Comparison of ENCODE assay signal across 8 mouse cellular contexts in the genomic region with DNA sequence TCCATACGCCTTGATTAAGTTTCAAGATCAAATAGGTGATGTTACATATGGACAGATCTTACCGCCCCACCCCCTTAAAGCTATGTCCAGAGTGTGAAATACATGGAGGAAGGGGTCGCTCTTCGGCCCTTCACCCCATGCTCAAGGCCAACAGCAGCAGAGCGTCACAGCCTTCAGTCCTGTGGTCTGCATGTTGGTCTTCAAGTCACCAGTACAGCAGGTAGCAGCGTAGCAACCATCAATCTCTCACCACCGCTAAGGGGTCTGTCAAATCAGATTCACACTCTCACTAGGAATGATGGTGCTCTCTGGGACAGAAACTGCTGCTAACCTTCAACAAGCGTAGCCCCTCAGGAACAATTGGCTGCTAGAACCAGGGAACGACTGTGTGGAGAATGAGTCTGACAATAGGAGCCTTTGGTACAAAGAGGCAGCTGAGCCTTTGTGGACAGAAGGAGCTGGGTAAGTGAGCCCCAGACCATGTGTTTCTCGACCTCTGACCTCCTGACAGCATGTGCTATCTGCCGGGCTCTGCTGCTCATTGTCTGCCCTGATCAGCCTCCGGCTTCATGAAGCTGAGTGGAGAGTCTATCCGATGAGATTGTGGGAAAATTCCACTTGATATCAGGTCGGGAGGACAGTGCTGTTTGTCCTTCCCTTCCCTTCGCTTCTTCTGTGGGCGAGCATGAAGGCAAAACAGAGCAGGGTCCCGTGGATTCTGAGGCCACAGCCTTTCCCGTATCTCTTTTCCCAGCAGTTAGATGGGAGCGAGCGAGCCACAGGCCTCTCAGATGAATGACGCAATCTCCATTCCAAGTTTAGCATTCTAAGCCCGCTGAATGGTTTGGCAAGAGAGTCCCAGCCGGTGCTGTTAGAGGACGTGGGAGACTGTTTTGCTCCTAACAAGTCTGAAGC. TPM values are rescaled to one million over a fixed set of nuclear protein-coding genes. Genes with fewer than 3 reads are reported as not detected.
DNase-seq lines count a peak whose midpoint lies in the region; ATAC-seq lines count a peak whose summit lies in the region.

No protein-coding gene starts in this region.

- 32% methylated on average over 24 of the region's 24 CpGs for WGBS in midbrain, embryonic 10.5 days
- WGBS in midbrain, embryonic 15.5 days = 30% methylated on average over 24 of the region's 24 CpGs

- H3K4me2 ChIP-seq in midbrain, embryonic 15.5 days = no peak overlapping the region

- no peaks in the 10 kb centered on the region for H3K27me3 ChIP-seq in midbrain, embryonic 10.5 days (ENCODE audit: low read depth, poor library complexity, severe bottlenecking)
- H3K27me3 ChIP-seq in midbrain, embryonic 15.5 days (replicated peaks) = no peaks in the 10 kb centered on the region

- H3K4me1 ChIP-seq in midbrain, embryonic 10.5 days = peaks cover 27% of the 10 kb centered on the region
- peaks cover 7% of the 10 kb centered on the region for H3K4me1 ChIP-seq in midbrain, embryonic 15.5 days

- peak overlapping the region; percentile 92 for H3K27ac ChIP-seq in midbrain, embryonic 10.5 days (replicated peaks)
- H3K27ac ChIP-seq in midbrain, embryonic 15.5 days = no peak overlapping the region

- no peaks in the 10 kb centered on the region for H3K9me3 ChIP-seq in midbrain, embryonic 10.5 days (replicated peaks)
- no peaks in the 10 kb centered on the region for H3K9me3 ChIP-seq in midbrain, embryonic 15.5 days

- no peak overlapping the region; the same call in 1 of the 2 replicates for H3K4me3 ChIP-seq in midbrain, embryonic 10.5 days
- no peak overlapping the region for H3K4me3 ChIP-seq in midbrain, embryonic 15.5 days

- peak; percentile 91 for DNase-seq in midbrain, embryonic 10.5 days (ENCODE audit: low spot score)
- DNase-seq in frontal cortex, postnatal 10 days (ENCODE audit: low spot score in 2 of 2) = peak; percentile 36 to 47
- peak; percentile 57 for DNase-seq in heart, postnatal 4 days
- peak; percentile 7 for DNase-seq in liver
- peak; percentile 88 for DNase-seq in neural tube, embryonic 10.5 days (ENCODE audit: extremely low spot score, low spot score)
- no peak for DNase-seq in urinary bladder, postnatal 4 days (ENCODE audit: low spot score in 2 of 2)
- no peak for DNase-seq in spleen, postnatal 14 days (ENCODE audit: low spot score in 2 of 2)

- H3K36me3 ChIP-seq in midbrain, embryonic 10.5 days = no peaks in the 10 kb centered on the region
- H3K36me3 ChIP-seq in midbrain, embryonic 15.5 days (replicated peaks) = no peaks in the 10 kb centered on the region

- no peak overlapping the region for H3K9ac ChIP-seq in midbrain, embryonic 15.5 days

- no peak; the same call in 1 of the 2 replicates for ATAC-seq in midbrain, embryonic 15.5 days (replicated peaks)

RNA-seq across cellular contexts. Expression of a gene that starts 47.1 kb away (rescaled TPM):
- 11.9 and 12.6 TPM in 2 replicates for polyA plus RNA-seq in midbrain, embryonic 10.5 days (2016; fragmentation: Nextera tagmentation; extraction: Ambion mirVana)
- polyA plus RNA-seq in midbrain, embryonic 15.5 days (2015; fragmentation: Nextera tagmentation; extraction: Ambion mirVana) = 6.9 and 8.5 TPM in 2 replicates
- total RNA-seq in heart, postnatal 4 days (2021) = 10 to 100 TPM; 12.1 to 12.8 TPM

Comparison
In these comparisons a context has a peak if more than half of its experiments do, and no peak if none do; other contexts are left out.
1. DNase-seq: peak in midbrain, embryonic 10.5 days (single experiment), frontal cortex, postnatal 10 days (2 of 2), heart, postnatal 4 days (single experiment), liver (single experiment) and neural tube, embryonic 10.5 days (single experiment); none in urinary bladder, postnatal 4 days (0 of 2) and spleen, postnatal 14 days (0 of 2).